Mouse (Mus musculus): ENCODE measurements at regions not wholly inside any gene's neighbourhood (a gene's known extent, or its start where the extent isn't known, plus 50 kb on each side); places are given as distances from the start of the nearest gene placed in this dataset.
A peak's percentile ranks its signal among the peaks of the same experiment; 100 is the strongest.

DNA sequence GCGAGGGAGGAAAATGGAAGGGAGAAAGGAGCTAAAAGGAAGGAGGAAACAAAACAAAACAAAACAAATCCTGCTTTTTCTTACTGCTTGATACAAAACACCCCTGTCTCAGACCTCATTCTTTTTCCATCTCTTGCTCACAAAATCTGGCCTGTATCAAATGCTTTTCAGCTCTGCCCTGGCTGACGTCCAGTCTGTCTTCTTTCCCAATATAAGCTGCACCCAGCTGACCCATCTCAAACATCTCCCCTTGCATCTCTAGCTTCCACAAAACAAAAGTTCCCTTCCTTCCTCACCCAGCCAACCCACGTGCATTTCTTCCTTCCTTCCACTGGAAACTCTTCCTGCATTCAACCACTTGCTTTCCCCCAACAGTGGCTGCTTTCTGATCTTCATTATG is 183.1 kb upstream of the Usp25 start:
- DNase-seq (ENCODE audit: low spot score) = no peak

GRCm38 (mm10) chr16:76827674-76828441 is 185.6 kb upstream of the Usp25 start:
- no peak for DNase-seq (ENCODE audit: low spot score)

- no peak for DNase-seq (ENCODE audit: low spot score)
Observed at GRCm38 (mm10) chr16:76821261-76821660, 192.2 kb upstream of the Usp25 start.

- DNase-seq (ENCODE audit: low spot score) = no peak
Observed at GRCm38 (mm10) chr16:76816056-76816885, 197.2 kb upstream of the Usp25 start.

DNA sequence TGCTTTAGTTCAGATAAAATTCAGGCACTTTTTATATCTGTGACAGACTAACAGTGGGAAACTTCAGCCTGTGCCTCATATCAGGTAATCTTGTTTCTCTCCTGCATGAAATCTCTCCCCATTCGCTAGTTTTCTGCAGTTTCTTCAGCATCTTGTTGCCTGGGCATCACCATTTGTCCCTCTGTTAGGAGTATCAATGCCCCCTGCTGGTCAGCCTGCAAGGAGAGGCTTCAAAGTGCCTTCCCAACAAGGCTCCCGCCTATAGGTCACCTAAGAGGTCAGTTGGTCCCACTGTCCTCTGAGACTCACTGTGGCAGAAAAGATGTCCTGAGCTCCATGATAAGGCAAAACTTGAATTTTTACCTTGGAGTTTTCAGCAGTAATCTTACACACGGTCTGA is 209.8 kb upstream of the Usp25 start:
- no peak for DNase-seq (ENCODE audit: low spot score)

- DNase-seq (ENCODE audit: low spot score) = peak; percentile 3
Observed at GRCm38 (mm10) chr16:76786405-76787155, 226.9 kb upstream of the Usp25 start.

DNA sequence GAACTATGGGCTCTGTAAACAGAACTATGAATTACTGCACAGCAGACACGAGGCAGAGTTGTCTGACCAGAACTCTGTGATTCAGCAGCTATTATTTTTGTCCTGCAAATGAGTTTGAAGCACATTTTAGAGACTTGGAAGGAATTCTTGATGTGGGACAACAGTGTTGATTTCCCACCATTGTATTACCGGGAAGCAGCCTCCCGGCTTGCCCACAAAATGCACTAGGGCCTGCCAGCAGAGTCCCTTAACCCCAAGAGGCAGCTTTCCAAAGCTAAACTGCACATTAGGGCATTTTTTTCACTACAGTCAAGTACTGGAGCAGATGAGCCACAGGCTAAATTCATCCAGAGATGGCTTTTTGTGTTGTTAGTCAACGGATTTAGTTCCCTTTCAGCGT is 230.8 kb upstream of the Usp25 start:
- DNase-seq (ENCODE audit: low spot score) = no peak

- DNase-seq (ENCODE audit: low spot score) = no peak
Observed at GRCm38 (mm10) chr16:76775790-76776189, 237.7 kb upstream of the Usp25 start.

- DNase-seq (ENCODE audit: low spot score) = no peak
Observed at GRCm38 (mm10) chr16:76774032-76774431, 239.5 kb upstream of the Usp25 start.

DNA sequence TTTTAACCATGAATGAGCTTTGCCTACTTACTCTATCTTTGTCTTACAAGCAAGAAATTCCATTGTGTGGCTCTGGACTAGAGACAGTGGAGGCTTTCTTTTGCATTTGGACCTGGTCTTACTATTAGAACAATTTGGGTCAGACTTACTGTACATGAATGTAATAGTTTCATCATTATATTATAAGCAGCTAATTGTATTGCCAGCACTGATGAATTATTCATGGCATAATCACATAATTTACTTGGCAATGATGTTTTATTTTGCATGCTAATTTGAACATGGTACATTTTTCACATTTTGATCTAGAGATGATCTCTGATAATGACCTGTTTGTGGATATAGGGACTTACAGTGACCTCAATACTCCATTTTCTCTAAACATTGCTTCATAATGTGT is 240.0 kb upstream of the Usp25 start:
- DNase-seq (ENCODE audit: low spot score) = no peak

- DNase-seq (ENCODE audit: low spot score) = no peak
Observed at GRCm38 (mm10) chr16:76768607-76769006, 244.9 kb upstream of the Usp25 start.

DNA sequence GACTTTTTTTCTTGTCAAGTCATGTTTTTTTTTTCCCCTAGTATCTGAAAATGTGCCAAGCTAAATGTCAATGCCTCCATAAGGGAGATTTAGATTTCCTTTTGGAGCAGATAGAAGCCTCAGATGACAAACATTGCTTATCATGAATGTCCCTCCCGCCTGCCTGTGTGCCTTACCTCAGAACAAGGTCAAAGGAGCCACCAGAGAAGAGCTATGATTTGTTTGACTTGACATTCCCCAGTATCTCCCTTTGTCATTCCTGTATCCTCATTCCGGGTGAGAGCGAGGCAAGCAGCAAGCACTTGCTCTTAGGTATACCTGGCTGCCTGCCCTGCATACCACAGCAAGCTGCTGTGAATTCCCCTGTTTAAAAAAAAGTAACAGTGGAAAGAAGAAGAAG is 246.9 kb upstream of the Usp25 start:
- DNase-seq (ENCODE audit: low spot score) = no peak

DNA sequence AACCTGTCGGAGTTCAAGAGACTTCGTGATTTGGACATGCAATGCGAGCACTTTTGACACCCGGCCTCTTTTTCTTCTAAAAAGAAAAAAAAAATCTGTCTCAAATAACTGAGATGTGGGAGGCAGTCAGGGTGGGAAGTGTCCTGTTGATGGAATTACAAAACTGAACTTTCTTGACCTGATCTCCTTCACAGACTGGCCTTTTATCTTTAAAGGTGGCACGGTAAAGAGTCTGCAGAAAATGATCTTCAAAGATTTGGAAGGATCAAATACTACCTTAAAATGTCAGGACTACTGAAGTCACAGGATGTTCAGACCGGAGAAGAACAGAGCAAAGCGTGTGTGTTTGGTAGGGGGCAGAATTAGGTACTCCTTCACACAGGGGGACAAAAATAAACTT is 248.0 kb upstream of the Usp25 start:
- no peak for DNase-seq (ENCODE audit: low spot score)

- no peak for DNase-seq (ENCODE audit: low spot score)
Observed at GRCm38 (mm10) chr16:76764994-76765393, 248.5 kb upstream of the Usp25 start.

DNA sequence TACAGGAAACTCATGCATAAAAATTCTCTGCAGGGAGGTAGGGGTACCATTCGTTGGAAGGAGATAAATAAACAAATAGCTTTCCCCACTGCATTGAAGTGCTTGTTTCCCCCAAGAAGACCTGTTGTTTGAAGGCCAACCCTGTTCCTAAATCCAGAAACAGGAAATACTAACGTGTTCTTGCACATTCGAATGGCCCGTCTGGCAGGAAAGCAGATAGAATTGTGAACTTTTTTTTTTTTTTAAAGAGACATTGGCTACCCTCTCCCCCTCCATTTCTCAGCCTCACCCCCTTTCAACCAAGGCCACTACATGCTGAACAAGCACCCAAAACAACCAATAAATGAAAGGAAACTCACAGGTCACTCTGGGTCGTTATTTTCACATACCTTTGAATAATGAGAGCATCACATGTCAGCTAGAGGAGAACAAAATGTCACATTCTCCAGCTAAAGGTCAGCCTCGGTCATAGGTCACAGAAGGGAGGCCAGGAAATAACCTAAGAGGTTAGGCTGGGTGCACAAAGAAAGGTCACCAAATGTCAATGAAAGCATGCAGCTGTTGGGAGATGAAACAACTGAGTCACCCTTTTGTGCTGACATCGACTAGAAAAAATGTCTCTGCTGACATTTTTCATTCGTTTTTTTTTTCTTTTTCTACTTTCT is 250.8 kb upstream of the Usp25 start:
- DNase-seq (ENCODE audit: low spot score) = no peak

GRCm38 (mm10) chr16:76761848-76762247 is 251.7 kb upstream of the Usp25 start:
- no peak for DNase-seq (ENCODE audit: low spot score)

DNA sequence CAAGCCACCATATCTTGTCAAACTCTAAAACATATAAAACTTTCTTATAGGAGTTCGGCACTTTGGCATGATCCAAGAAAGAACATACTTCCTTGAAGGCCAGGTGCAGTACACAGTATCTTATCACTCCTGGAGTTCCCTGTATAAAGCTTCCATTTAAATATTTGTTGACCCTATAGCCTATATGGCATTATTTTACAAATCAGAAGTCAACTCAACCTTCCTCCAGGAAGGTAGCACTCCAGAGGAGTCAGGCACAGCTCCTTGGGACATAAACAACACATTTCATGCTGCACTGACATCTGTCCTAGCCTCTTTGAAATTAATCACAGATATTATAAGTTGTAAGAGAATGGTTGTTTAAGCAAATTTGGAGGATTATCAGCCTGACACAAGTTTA is 252.5 kb upstream of the Usp25 start:
- DNase-seq (ENCODE audit: low spot score) = no peak

GRCm38 (mm10) chr16:76754871-76755270 is 258.6 kb upstream of the Usp25 start:
- DNase-seq (ENCODE audit: low spot score) = no peak

DNA sequence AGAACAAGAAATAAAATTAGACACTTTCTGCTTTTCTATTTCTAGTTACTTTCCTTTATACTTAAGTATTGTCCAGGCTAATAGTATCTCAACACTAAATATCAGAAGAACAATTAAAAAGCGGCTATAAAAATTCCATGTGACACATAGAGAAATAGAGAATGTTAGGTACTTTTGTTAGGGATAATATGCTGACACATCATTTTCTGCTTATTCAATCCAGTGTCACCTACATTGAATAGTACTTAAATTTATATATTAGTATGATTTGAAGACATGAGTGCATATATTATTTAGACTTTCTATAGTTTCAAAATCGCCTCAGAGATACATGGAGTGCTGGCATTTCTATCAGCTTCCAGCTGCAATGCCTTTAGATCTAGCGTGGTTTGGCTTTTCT is 267.1 kb upstream of the Usp25 start:
- DNase-seq (ENCODE audit: low spot score) = no peak

DNA sequence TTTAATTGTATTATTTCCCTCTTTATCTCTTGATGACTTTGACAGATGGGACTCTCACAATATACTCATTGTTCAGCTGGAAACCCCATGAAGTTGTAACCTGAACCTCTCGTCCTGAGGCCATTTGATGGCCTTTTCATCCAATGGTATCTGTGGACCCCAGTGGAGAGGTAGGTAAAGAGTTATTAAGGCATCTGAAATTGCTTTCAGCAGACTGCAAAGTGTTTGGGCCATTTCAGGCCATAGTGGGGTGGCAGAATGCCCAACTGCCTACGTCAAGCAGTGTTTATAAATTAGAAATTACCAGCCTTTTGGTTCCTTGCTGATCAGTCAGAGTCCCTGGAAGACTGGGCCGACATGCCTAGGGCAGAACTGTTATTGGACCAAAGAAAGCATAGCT is 272.4 kb upstream of the Usp25 start:
- no peak for DNase-seq (ENCODE audit: low spot score)

DNA sequence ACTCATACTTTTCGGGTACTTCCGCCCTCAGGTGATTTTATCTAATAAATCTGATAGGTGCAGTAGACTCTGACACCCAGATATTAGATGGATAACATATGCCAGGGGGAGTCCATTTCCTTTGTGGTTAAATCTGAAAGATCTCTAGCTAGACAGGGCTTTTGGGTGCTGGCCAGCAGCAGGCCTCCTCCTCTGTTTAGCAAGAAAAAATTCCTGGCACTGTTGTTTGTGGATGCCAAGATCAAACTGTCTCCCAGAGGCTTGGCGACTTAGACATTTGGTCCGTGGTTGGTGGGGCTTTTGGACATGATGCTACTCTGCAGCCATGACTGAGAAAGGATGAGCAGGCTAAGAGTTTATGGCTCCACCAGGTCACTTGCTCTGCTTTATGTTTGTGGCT is 287.5 kb upstream of the Usp25 start:
- DNase-seq (ENCODE audit: low spot score) = no peak

- no peak for DNase-seq (ENCODE audit: low spot score)
Observed at GRCm38 (mm10) chr16:76725271-76725670, 288.2 kb upstream of the Usp25 start.
